Mouse (Mus musculus) Patski (cell line): ENCODE measurements at regions not wholly inside any gene's neighbourhood (a gene's known extent, or its start where the extent isn't known, plus 50 kb on each side); places are given as distances from the start of the nearest gene placed in this dataset.
"Not testable (repeated sequence)": the region's sequence is repeated elsewhere in the genome, so short reads cannot be mapped to it uniquely, and the experiment has no call there.

ENCODE experiments used
- ATAC-seq: fragments of 100-300 bp; one replicate; pipeline ENCODE4 v1.8.0; 2021
- CTCF ChIA-PET: fragments of 350-600 bp; sonication (Branson Sonifier 250); formaldehyde crosslinking; loops from one replicate; lab custom pipeline; 2022; ENCODE audit warnings: inconsistent platforms; lab: Charles Lee
- POLR2A ChIA-PET: fragments of 350-600 bp; sonication (Branson Sonifier 250); formaldehyde crosslinking; loops from one replicate; lab custom pipeline; 2022; ENCODE audit warnings: antibody characterized with exemption, inconsistent platforms; lab: Charles Lee
- DNase-seq: peaks from one replicate; pipeline ENCODE4 v3.0.0-alpha.2; 2011; ENCODE audit warnings: low read depth, low spot score
- H3K27me3 ChIP-seq: fragments of 371-371 bp; one replicate; pipeline ENCODE4 v1.5.1; 2021
- CTCF ChIP-seq: fragments of 100-300 bp; IDR thresholded peaks from one replicate; pipeline ENCODE4 v1.5.1; 2021
- in situ Hi-C: fragments of 300-500 bp; cut with MboI; formaldehyde crosslinking; loops from 3 replicates; pipeline ENCODE4 v1.11.1; 2018; ENCODE audit warnings: low pct_unique_long_range_greater_than_20kb, mixed read lengths

DNA sequence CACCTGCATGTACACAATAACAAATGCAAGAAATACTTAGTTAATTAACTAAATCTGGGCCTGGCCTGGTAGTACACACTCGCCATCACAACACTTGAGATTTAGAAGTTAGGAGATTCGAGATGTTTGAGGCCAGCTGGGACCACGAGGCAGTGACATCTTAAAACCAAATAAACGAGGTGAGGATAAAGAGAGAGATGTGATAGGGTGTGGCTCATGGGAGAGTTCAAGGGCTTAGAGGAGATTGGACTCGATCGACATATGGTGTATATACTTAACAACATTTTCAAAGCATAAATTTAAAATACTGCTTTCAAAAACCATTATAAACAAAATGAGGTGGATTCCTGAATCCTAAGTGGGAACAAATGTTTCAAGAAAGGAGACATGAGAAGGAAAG lies 284.4 kb upstream of the Maf start:
- POLR2A ChIA-PET: no interaction called here
- ATAC-seq (no peak), DNase-seq (no peak)
- in situ Hi-C loops: no loop called here
- H3K27me3 ChIP-seq: no peaks in the 10 kb centered on the region
- CTCF ChIA-PET: no interaction called here
- no peak for TF ChIP-seq CTCF

DNA sequence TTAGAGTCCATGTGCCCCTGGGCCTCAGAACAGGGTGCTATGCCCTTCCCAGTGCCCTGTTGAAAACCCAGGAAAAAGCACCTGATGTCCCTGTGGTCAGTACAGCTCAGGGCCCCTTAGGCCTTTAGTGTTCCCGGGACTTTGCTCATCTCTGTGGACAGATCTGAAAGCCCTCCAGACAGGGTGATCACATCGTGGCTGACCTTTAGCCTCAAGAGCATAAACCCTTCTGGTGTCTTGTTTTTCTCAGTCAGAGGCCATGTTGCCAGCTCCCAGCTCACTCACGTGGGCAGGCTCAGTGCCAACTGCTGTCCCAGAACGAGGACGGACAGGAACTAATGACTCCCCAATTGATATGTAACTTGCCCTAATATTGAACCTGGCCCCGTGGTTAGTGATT lies 275.8 kb upstream of the Maf start:
- no peak for TF ChIP-seq CTCF
- ChIA-PET CTCF (no interaction called here), POLR2A (no interaction called here)
- DNase-seq (no peak), ATAC-seq (peak; percentile 29)
- peaks cover 6% of the 10 kb centered on the region for H3K27me3 ChIP-seq
- in situ Hi-C loops: no loop called here

DNA sequence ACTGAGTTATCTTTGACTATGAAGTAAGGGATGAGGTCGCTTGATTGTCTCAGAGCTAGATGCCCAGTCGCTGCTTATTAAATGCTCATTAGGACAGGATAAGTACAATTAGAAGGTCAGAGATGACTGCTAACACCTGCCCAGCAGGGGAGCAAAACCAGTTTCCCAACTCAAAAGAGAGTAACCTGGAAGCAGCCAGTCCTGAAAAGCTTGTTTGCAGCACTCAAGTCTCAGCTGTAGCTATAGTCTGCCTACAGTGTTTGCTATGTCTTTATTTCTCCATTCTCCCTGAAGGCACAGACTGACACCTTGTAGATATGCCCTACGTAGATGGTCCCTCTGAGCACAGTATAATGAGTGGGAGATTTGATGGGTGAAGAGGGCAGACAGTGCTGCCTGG lies 274.7 kb upstream of the Maf start:
- H3K27me3 ChIP-seq: peaks cover 6% of the 10 kb centered on the region
- DNase-seq: no peak

DNA sequence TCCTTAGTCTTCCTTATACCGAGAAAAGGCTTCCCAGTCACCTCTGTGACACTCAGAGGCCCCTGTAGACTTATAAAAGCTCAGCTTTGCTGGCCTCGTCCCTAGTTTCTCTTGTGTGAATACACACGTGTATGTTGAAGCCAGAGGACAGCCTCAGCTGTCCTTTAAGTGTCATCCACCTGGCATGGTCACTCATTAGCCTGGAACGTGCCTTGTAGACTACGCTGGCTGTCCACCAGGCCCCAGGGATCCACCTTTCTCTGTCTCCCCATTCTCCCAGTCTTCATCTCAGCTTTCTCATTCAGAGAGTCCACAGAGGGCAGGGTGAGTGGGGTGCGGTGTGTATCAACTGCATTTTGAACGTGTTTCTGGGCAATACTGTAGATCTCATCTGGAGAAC lies 273.8 kb upstream of the Maf start:
- ATAC-seq: no peak
- CTCF ChIA-PET: interaction anchor here (0.9 to 1.5 kb wide), 2 partner anchors 8 to 18 kb away, joined by 3 read pairs; no protein-coding TSS in a partner anchor
- no peak for DNase-seq
- TF ChIP-seq CTCF: no peak
- in situ Hi-C loops: no loop called here
- POLR2A ChIA-PET: no interaction called here
- H3K27me3 ChIP-seq: peaks cover 6% of the 10 kb centered on the region

More for the DNA sequence above, 274.7 kb upstream of the Maf start:
- no peak for TF ChIP-seq CTCF
- no peak for ATAC-seq
- in situ Hi-C loops: no loop called here
- ChIA-PET CTCF (no interaction called here), POLR2A (interaction anchor here (0.6 kb wide), 1 partner anchor 40 kb away, joined by 5 read pairs; no protein-coding TSS in a partner anchor)

DNA sequence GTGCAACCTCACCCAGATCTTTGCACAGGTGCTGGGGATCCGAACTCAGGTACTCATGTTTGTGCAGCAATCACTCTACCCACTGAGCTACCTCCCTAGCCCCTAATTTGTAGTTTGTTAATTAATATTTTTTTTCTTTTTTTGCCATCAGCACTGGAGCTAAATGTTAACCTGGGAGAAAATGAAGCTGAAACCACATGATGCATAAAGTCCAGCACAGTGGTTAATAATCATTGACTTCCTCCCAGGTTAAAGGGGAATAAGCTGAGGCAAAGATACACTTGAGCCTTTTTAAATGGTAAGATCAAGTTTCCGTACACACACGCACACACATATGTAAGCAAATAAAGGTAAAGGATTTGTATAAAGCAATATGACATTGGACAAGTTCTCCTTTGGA lies 273.0 kb upstream of the Maf start:
- DNase-seq (no peak), ATAC-seq (no peak)
- POLR2A ChIA-PET: no interaction called here
- no peak for TF ChIP-seq CTCF
- H3K27me3 ChIP-seq: peaks cover 13% of the 10 kb centered on the region
- CTCF ChIA-PET: interaction anchor here (0.8 to 1.5 kb wide), 4 partner anchors 9 to 103 kb away, joined by 3 read pairs; no protein-coding TSS in a partner anchor
- in situ Hi-C loops: no loop called here

DNA sequence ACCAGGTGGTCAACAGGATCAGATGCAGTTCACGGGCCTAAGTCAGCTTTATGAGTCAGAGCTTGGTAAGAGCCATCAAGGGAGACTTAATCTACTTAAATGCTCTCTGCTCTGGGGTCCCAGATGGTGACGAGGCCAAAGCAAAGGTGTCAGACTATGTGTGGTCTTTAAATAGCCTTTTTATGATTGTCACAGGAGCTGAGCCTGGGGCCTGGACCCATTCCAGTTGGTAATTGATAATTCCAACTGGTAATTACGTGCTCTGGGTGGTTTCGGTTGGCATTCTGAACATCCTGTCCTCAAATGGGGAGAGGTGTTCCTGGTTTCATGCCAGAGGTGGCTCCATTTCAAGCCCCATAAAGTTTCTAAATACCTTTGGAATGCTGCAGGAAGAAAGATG lies 269.6 kb upstream of the Maf start:
- H3K27me3 ChIP-seq: peaks cover 18% of the 10 kb centered on the region
- CTCF ChIA-PET: no interaction called here
- DNase-seq: peak; percentile 38
- no peak for TF ChIP-seq CTCF
- POLR2A ChIA-PET: no interaction called here
- peak; percentile 51 for ATAC-seq
- in situ Hi-C loops: no loop called here

DNA sequence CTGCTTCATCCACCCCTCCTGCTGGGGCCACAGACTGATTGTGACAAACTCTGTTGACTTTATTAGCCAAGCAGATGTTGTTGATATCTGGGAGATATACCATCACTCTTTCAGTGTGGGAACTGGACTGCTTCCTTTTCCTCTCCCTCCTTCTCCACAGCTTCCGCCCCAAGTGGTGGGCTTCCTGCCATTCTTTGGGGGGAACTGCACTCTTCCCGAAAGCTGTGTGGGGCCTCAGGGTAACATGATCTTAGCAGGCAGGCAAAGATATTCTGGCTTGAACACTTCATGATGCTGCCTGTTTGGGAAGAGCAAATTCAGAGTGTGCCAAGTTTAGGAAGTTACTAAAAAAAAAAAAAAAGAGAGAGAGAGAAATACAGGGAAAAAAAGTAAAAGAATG lies 267.1 kb upstream of the Maf start:
- DNase-seq (no peak), ATAC-seq (no peak)
- peaks cover 18% of the 10 kb centered on the region for H3K27me3 ChIP-seq
- CTCF ChIA-PET: no interaction called here
- POLR2A ChIA-PET: no interaction called here
- in situ Hi-C loops: no loop called here
- no peak for TF ChIP-seq CTCF

DNA sequence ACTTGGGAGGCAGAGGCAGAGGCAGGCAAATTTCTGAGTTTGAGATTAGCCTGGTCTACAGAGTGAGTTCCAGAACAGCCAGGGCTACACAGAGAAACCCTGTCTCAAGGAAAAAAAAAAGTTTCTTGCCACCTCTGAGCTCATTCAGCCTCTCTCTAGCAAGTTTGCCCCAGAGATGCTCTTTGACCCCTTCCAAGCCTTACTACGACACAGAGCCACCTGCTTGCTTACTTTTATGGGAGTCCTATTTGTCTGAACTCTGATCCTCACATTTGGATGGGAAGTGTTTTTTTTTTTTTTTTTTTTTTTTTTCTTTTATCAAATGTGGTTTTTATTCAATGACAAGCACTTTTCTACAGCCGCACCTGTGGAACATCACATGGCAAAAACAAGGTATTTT lies 263.8 kb upstream of the Maf start:
- ATAC-seq, POLR2A ChIA-PET, DNase-seq, CTCF ChIA-PET, in situ Hi-C loops: not testable (repeated sequence)
- H3K27me3 ChIP-seq: peaks cover 11% of the 10 kb centered on the region

DNA sequence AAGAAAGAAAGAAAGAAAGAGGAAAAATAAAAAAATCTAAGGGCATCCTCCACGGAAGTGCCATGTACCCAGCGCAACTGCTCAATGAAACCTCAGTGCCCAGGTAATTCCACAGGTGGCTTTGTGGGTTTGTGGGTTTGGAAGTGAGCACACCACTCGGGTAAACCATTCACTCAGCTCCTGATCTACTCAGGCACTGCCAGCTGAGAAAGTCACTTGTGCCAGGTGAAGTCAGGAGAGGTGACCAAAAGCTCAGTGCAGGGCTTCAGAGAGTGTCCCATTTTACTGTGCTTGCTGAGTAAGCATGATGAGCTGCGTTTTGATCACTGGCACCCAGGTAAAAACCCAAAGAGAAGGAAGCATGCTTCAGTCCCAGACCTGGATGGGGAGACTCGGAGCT lies 260.5 kb upstream of the Maf start:
- CTCF ChIA-PET: no interaction called here
- no peak for TF ChIP-seq CTCF
- in situ Hi-C loops: no loop called here

DNA sequence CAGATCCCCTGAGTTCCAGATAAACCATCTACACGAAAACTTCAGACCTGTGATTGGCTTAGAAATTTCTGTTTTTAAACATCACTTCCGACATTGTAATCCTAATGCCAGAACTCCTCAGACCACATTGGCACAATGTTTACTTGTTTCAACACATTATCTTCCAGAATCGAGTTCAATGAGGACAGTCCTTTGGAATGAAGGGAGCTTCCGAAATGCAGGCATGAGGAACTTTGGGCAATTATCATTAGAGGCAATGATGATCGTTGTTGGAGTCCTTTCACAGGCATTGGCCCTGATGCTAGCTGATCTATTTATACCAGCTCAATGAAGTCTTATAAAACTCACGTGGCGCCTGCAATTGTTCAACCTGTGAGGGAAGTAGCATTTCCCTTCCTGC lies 258.4 kb upstream of the Maf start:
- TF ChIP-seq CTCF: no peak
- in situ Hi-C loops: no loop called here
- CTCF ChIA-PET: no interaction called here

More for the DNA sequence above, 260.5 kb upstream of the Maf start:
- ATAC-seq (no peak), DNase-seq (no peak)
- peaks cover 5% of the 10 kb centered on the region for H3K27me3 ChIP-seq
- POLR2A ChIA-PET: no interaction called here

DNA sequence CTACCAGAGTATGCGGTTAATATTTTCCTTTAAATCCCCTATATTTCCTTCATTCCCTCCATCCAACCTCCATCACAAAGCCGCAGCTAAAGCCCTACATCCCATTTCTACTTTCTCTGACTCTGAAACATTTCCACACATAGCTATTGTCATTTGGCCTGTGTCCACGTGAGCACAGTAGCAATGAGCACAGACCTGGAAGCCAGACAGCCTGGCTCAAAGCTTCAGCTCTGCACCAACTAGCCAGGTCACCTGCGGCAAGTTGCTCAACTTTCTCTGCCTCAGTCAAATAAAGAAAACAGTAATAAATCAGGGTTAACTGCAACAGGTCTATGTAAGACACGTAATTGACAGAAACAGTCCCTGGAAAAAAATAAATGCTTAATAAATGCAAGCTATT lies 247.8 kb upstream of the Maf start:
- POLR2A ChIA-PET: no interaction called here
- TF ChIP-seq CTCF: no peak
- DNase-seq (no peak), ATAC-seq (no peak)
- peaks cover 3% of the 10 kb centered on the region for H3K27me3 ChIP-seq
- in situ Hi-C loops: no loop called here
- CTCF ChIA-PET: no interaction called here

More for the DNA sequence above, 258.4 kb upstream of the Maf start:
- ATAC-seq (no peak), DNase-seq (no peak)
- peaks cover 12% of the 10 kb centered on the region for H3K27me3 ChIP-seq
- POLR2A ChIA-PET: no interaction called here

DNA sequence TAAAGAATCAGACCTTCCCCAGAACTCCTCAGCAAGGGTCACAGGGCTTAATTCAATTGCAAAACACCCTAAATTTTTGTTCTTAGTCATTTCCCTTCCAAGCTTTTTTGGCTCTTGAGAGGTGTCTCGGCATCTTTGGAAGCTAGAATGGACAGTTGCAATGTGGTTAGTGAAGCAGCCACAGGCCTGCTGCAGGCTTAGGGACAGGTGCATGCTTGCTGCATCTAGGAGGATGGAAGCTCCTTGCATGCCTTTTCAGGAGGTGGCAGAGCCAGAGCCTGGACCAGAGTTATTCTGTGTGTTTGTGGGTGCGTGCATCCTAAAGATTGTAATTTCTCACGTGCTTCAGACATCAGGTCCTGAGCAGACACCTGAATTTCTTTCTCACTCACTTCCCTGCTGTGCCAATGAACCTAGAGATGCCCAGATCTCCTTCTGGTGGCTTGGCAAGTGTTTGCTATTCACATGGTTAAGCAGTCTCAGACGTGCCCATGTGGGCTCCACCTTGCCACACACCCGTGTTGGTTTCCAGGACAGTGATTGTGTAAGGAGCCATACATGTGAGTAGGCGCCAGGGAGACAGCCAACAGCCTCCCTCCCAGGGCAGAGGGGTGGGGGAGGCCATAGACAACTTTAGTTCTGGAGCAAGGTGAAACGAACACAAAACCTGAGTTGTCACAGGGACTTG lies 246.3 kb upstream of the Maf start:
- in situ Hi-C loops: no loop called here
- CTCF ChIA-PET: interaction anchor here (1.0 kb wide), 1 partner anchor 12 kb away, joined by 3 read pairs; no protein-coding TSS in a partner anchor

More for the DNA sequence above, 246.3 kb upstream of the Maf start:
- TF ChIP-seq CTCF: no peak
- ATAC-seq (no peak), DNase-seq (no peak)
- POLR2A ChIA-PET: no interaction called here
- H3K27me3 ChIP-seq: peaks cover 3% of the 10 kb centered on the region
